Comparison of ENCODE assay signal across 10 mouse cellular contexts in genomic region chr7:70118971-70119370, GRCm38 (mm10).
DNase-seq lines count a peak whose midpoint lies in the region; ATAC-seq and TF ChIP-seq lines count a peak whose summit lies in the region.
"Had no signal": no experiment of that assay in that cellular context is flagged by ENCODE, and none has a peak within 500 bp of the region (broad histone marks: within the 10 kb centered on the region; RNA-seq: fewer than 3 reads in every experiment).

No protein-coding gene starts in this region.

- 0 out of 2 replicates have a peak, but pooled peaks cover 3% of the 10 kb centered on the region for H3K27me3 ChIP-seq in kidney, embryonic 14.5 days (ENCODE audit: control insufficient read depth, insufficient read depth, low read length)
- H3K27me3 ChIP-seq in embryonic facial prominence, embryonic 12.5 days, result peaks cover 8% of the 10 kb centered on the region; the same call in 1 of the 2 replicates
- peaks cover 13% of the 10 kb centered on the region for H3K27me3 ChIP-seq in hindbrain, embryonic 16.5 days (replicated peaks; ENCODE audit: control insufficient read depth, insufficient read depth, low read length)
- peaks cover 56% of the 10 kb centered on the region for H3K27me3 ChIP-seq in midbrain, postnatal 0 days (ENCODE audit: insufficient read depth, low read length)

- WGBS in kidney, embryonic 14.5 days, result 45% methylated on average over 7 of the region's 7 CpGs
- WGBS in embryonic facial prominence, embryonic 12.5 days, result 19% methylated on average over 7 of the region's 7 CpGs
- WGBS in hindbrain, embryonic 16.5 days, result 15% methylated on average over 7 of the region's 7 CpGs
- 13% methylated on average over 7 of the region's 7 CpGs for WGBS in midbrain, postnatal 0 days

- peaks cover 4% of the 10 kb centered on the region; the same call in 1 of the 2 replicates for H3K4me1 ChIP-seq in kidney, embryonic 14.5 days (ENCODE audit: control insufficient read depth, insufficient read depth, low read length)
- H3K4me1 ChIP-seq in embryonic facial prominence, embryonic 12.5 days, result peaks cover 3% of the 10 kb centered on the region; the same call in 1 of the 2 replicates
- peaks cover 9% of the 10 kb centered on the region for H3K4me1 ChIP-seq in hindbrain, embryonic 16.5 days (ENCODE audit: control insufficient read depth, insufficient read depth, low read depth, low read length)
- H3K4me1 ChIP-seq in midbrain, postnatal 0 days (ENCODE audit: insufficient read depth, low read length), result no peaks in the 10 kb centered on the region

- no peak for ATAC-seq in kidney, embryonic 14.5 days (ENCODE audit: low FRiP score, low TSS enrichment)
- no peak for ATAC-seq in embryonic facial prominence, embryonic 12.5 days (ENCODE audit: insufficient number of reproducible peaks, insufficient read depth, low FRiP score, low TSS enrichment)
- ATAC-seq in hindbrain, embryonic 16.5 days, result no peak
- ATAC-seq in midbrain, postnatal 0 days (ENCODE audit: low FRiP score), result no peak

- H3K4me3 ChIP-seq in kidney, embryonic 14.5 days (ENCODE audit: low read length), result peak overlapping the region; percentile 25
- H3K4me3 ChIP-seq in embryonic facial prominence, embryonic 12.5 days, result peak overlapping the region; percentile 37
- peak overlapping the region; percentile 41 for H3K4me3 ChIP-seq in hindbrain, embryonic 16.5 days (ENCODE audit: low read length)
- H3K4me3 ChIP-seq in midbrain, postnatal 0 days (ENCODE audit: low read depth, low read length), result peak overlapping the region; percentile 24; the same call in 1 of the 2 replicates

- no peak for TF ChIP-seq CTCF in midbrain, postnatal 0 days (IDR thresholded peaks at IDR 0.05)

- DNase-seq in kidney, postnatal 4 days, result no peak
- no peak for DNase-seq in midbrain, postnatal 0 days (ENCODE audit: low spot score)
- no peak for DNase-seq in right cerebral cortex, postnatal 10 days (ENCODE audit: low spot score in 2 of 2)
- DNase-seq in frontal cortex, postnatal 14 days (ENCODE audit: low spot score in 2 of 2), result no peak
- no peak for DNase-seq in adrenal gland, adult 2 months
- DNase-seq: gastrocnemius, postnatal 10 days; thymus, postnatal 25 days had no signal

- no peaks in the 10 kb centered on the region for H3K9me3 ChIP-seq in kidney, embryonic 14.5 days (ENCODE audit: control insufficient read depth, low read length)
- H3K9me3 ChIP-seq in embryonic facial prominence, embryonic 12.5 days, result no peaks in the 10 kb centered on the region
- no peaks in the 10 kb centered on the region for H3K9me3 ChIP-seq in hindbrain, embryonic 16.5 days (ENCODE audit: control insufficient read depth, low read length)
- no peaks in the 10 kb centered on the region for H3K9me3 ChIP-seq in midbrain, postnatal 0 days (ENCODE audit: low read length)

- H3K4me2 ChIP-seq in kidney, embryonic 14.5 days (replicated peaks; ENCODE audit: low read depth, low read length), result peak overlapping the region; percentile 73
- H3K4me2 ChIP-seq in embryonic facial prominence, embryonic 12.5 days (replicated peaks), result peak overlapping the region; percentile 67
- H3K4me2 ChIP-seq in hindbrain, embryonic 16.5 days (ENCODE audit: low read length), result peak overlapping the region; percentile 81
- H3K4me2 ChIP-seq in midbrain, postnatal 0 days (ENCODE audit: low read depth, low read length, poor library complexity, severe bottlenecking), result peak overlapping the region; percentile 46

- 0 out of 2 replicates have a peak overlapping the region, but pooled peaks have one; percentile 24 for H3K9ac ChIP-seq in kidney, embryonic 14.5 days (ENCODE audit: low read depth, low read length)
- H3K9ac ChIP-seq in embryonic facial prominence, embryonic 12.5 days, result peak overlapping the region; percentile 37; the same call in 1 of the 2 replicates
- H3K9ac ChIP-seq in hindbrain, embryonic 16.5 days (ENCODE audit: low read depth, low read length), result peak overlapping the region; percentile 54
- no peak overlapping the region for H3K9ac ChIP-seq in midbrain, postnatal 0 days (replicated peaks; ENCODE audit: low read length, poor library complexity, severe bottlenecking)

- H3K36me3 ChIP-seq in kidney, embryonic 14.5 days (ENCODE audit: control insufficient read depth, insufficient read depth, low read length), result no peaks in the 10 kb centered on the region
- H3K36me3 ChIP-seq in embryonic facial prominence, embryonic 12.5 days, result no peaks in the 10 kb centered on the region
- no peaks in the 10 kb centered on the region for H3K36me3 ChIP-seq in hindbrain, embryonic 16.5 days (ENCODE audit: control insufficient read depth, insufficient read depth, low read length)
- H3K36me3 ChIP-seq in midbrain, postnatal 0 days (ENCODE audit: insufficient read depth, low read length), result no peaks in the 10 kb centered on the region

- no peak overlapping the region for H3K27ac ChIP-seq in kidney, embryonic 14.5 days (ENCODE audit: low read depth, low read length)
- no peak overlapping the region for H3K27ac ChIP-seq in embryonic facial prominence, embryonic 12.5 days
- no peak overlapping the region for H3K27ac ChIP-seq in hindbrain, embryonic 16.5 days (ENCODE audit: low read depth, low read length)
- H3K27ac ChIP-seq in midbrain, postnatal 0 days (ENCODE audit: low read depth, low read length), result no peak overlapping the region
